In genomic region chr17:69461680-69462079, GRCm38 (mm10) we compare ENCODE assay signal across 42 mouse cellular contexts. TPM values are rescaled to one million over a fixed set of nuclear protein-coding genes. Genes with fewer than 3 reads are reported as not detected.
"Had no signal": no experiment of that assay in that cellular context is flagged by ENCODE, and none has a peak within 500 bp of the region (broad histone marks: within the 10 kb centered on the region; RNA-seq: fewer than 3 reads in every experiment).

No protein-coding gene starts in this region.

- H3K4me1 ChIP-seq: heart, embryonic 13.5 days; heart, embryonic 15.5 days; hindbrain, embryonic 10.5 days; hindbrain, embryonic 12.5 days; hindbrain, embryonic 13.5 days; hindbrain, embryonic 15.5 days; intestine, embryonic 15.5 days; kidney, embryonic 15.5 days had no signal

- H3K9ac ChIP-seq: heart, embryonic 13.5 days; heart, embryonic 15.5 days; hindbrain, embryonic 12.5 days; hindbrain, embryonic 13.5 days; hindbrain, embryonic 14.5 days; hindbrain, embryonic 15.5 days; intestine, embryonic 15.5 days; kidney, embryonic 15.5 days had no signal

- H3K4me3 ChIP-seq: heart, embryonic 13.5 days; heart, embryonic 15.5 days; hindbrain, embryonic 10.5 days; hindbrain, embryonic 12.5 days; hindbrain, embryonic 13.5 days; hindbrain, embryonic 15.5 days; intestine, embryonic 15.5 days; kidney, embryonic 15.5 days; layer of hippocampus, adult 2 months; left cerebral cortex, adult 2 months had no signal

- H3K27me3 ChIP-seq: heart, embryonic 13.5 days; heart, embryonic 15.5 days; hindbrain, embryonic 12.5 days; hindbrain, embryonic 13.5 days; hindbrain, embryonic 15.5 days; intestine, embryonic 15.5 days; kidney, embryonic 15.5 days had no signal

- H3K27ac ChIP-seq: heart, embryonic 13.5 days; heart, embryonic 15.5 days; hindbrain, embryonic 10.5 days; hindbrain, embryonic 12.5 days; hindbrain, embryonic 13.5 days; hindbrain, embryonic 14.5 days; hindbrain, embryonic 15.5 days; hindbrain, postnatal 0 days; intestine, embryonic 15.5 days; kidney, embryonic 15.5 days; kidney, postnatal 0 days; layer of hippocampus, adult 2 months; left cerebral cortex, adult 2 months had no signal

- DNase-seq: heart, postnatal 10 days; heart, postnatal 14 days; heart, postnatal 36 days; heart, postnatal 4 days; kidney, adult 11 months; kidney, adult 18-20 months; kidney, adult 2 months; kidney, adult 8-10 months; kidney, adult 9 months; kidney, postnatal 10 days; kidney, postnatal 14 days; kidney, postnatal 25 days; kidney, postnatal 36 days; kidney, postnatal 4 days; layer of hippocampus, adult 9-11 months; layer of hippocampus, postnatal 36 days had no signal

- ATAC-seq: hindbrain, embryonic 16.5 days; hindbrain, postnatal 0 days; inflammation-experienced regulatory T-cells, adult 6 months; intestine, embryonic 15.5 days; intestine, embryonic 16.5 days; intestine, postnatal 0 days had no signal

- H3K36me3 ChIP-seq: heart, embryonic 13.5 days; heart, embryonic 15.5 days; hindbrain, embryonic 10.5 days; hindbrain, embryonic 12.5 days; hindbrain, embryonic 13.5 days; hindbrain, embryonic 15.5 days; intestine, embryonic 15.5 days; kidney, embryonic 15.5 days had no signal

- H3K4me2 ChIP-seq: heart, embryonic 11.5 days; heart, embryonic 13.5 days; heart, embryonic 15.5 days; hindbrain, embryonic 12.5 days; hindbrain, embryonic 13.5 days; hindbrain, embryonic 14.5 days; hindbrain, embryonic 15.5 days; intestine, embryonic 15.5 days; kidney, embryonic 15.5 days had no signal

- H3K9me3 ChIP-seq: heart, embryonic 13.5 days; heart, embryonic 15.5 days; hindbrain, embryonic 10.5 days; hindbrain, embryonic 12.5 days; hindbrain, embryonic 13.5 days; hindbrain, embryonic 15.5 days; intestine, embryonic 15.5 days; kidney, embryonic 15.5 days had no signal

RNA-seq across cellular contexts. Expression of gene Akain1, which starts 22.6 kb away (rescaled TPM):
- total RNA-seq: heart, postnatal 10 days; heart, postnatal 14 days; heart, postnatal 36 days; hematopoietic stem cell, adult 5-6 weeks had no signal
- polyA plus RNA-seq: heart, embryonic 11.5 days; heart, embryonic 13.5 days; heart, embryonic 14.5 days; heart, embryonic 15.5 days; heart, postnatal 0 days; hindbrain, embryonic 11.5 days; inflammation-experienced regulatory T-cells, adult 6 months; intestine, embryonic 14.5 days; intestine, embryonic 15.5 days; intestine, embryonic 16.5 days; intestine, postnatal 0 days; kidney, adult 2 months; kidney, embryonic 14.5 days; kidney, embryonic 15.5 days; kidney, embryonic 16.5 days; kidney, postnatal 0 days; large intestine, adult 2 months had no signal
